Mouse (Mus musculus) monocyte, adult 59 days (primary cell): ENCODE data around the gene Trhde. TPM values are rescaled to one million over a fixed set of nuclear protein-coding genes. Genes with fewer than 3 reads are reported as not detected.

ENCODE experiments used
- total RNA-seq, 2 experiments: library from RNA; stranded (reverse); gene quantifications; one replicate each; pipeline ENCODE4 v1.2.4; 2023

Trhde gene
- total RNA-seq: under 1 TPM in 1 of 2 experiments, not detected in 1; 0.15 TPM

DNA sequence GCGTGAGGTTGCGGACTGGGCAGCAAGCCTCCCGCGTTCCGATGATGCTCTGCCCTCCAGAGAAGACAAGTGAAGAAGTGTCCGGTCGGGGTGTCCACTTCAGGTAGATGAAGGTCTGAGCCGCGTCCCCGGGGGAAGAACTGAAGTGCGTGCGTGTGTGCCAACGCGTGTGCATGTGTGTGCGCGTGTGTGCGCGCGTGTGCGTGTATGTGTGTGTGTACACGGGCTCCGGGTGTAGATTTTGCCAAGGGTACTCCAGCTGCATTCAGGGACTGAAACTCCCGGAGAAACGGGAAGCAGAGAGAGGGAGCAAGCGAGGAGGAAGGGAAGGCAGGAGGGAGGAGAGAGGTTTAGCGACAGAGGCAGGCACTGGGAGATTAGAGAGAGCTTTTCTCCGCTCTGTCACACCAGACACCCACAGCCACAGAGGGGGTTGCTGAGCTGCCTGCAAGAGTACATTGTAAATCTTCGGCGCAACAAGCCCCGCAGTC, at the start of gene Trhde:
Trhde (minus strand) TSS at position 147 of the 491 bp plus-strand sequence.

